ENCODE assay signal across 30 mouse cellular contexts in the genomic region with DNA sequence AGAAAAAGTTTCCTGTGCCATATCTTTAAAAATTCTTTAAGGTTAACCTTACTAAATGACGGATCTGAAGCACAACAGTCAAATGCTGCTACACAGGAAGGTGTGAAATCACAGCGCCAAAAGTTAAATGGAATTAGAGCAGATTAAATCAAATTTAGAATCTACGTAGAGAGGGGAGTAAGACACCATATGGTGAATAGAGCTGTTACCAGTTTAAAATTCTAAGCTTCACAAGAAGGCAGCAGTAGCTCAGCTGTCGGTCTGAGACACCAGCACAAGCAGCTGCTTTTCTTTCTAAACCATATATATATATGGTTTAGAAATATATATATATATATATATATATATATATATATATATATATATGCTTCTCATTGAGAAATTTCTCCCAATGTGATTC.
A peak's percentile ranks its signal among the peaks of the same experiment; 100 is the strongest.
DNase-seq lines count a peak whose midpoint lies in the region; ATAC-seq lines count a peak whose summit lies in the region.
"Had no signal": no experiment of that assay in that cellular context is flagged by ENCODE, and none has a peak within 500 bp of the region (broad histone marks: within the 10 kb centered on the region; RNA-seq: fewer than 3 reads in every experiment).

No protein-coding gene starts in this region.

- H3K27ac ChIP-seq in liver, embryonic 12.5 days: no peak overlapping the region
- H3K27ac ChIP-seq: heart, embryonic 10.5 days; heart, embryonic 15.5 days; kidney, embryonic 15.5 days; liver, embryonic 13.5 days; midbrain, embryonic 13.5 days; neural tube, embryonic 13.5 days; stomach, postnatal 0 days had no signal

- no peak overlapping the region for H3K4me2 ChIP-seq in liver, embryonic 12.5 days
- H3K4me2 ChIP-seq: heart, embryonic 15.5 days; kidney, embryonic 15.5 days; liver, embryonic 13.5 days; midbrain, embryonic 13.5 days; neural tube, embryonic 13.5 days had no signal

- no peaks in the 10 kb centered on the region for H3K36me3 ChIP-seq in liver, embryonic 12.5 days
- H3K36me3 ChIP-seq: heart, embryonic 10.5 days; heart, embryonic 15.5 days; kidney, embryonic 15.5 days; liver, embryonic 13.5 days; midbrain, embryonic 13.5 days; neural tube, embryonic 13.5 days had no signal

- H3K9me3 ChIP-seq in liver, embryonic 12.5 days (replicated peaks): no peaks in the 10 kb centered on the region
- H3K9me3 ChIP-seq: heart, embryonic 10.5 days; heart, embryonic 15.5 days; kidney, embryonic 15.5 days; liver, embryonic 13.5 days; midbrain, embryonic 13.5 days; neural tube, embryonic 13.5 days had no signal

- no peak overlapping the region for H3K9ac ChIP-seq in liver, embryonic 12.5 days
- H3K9ac ChIP-seq: heart, embryonic 15.5 days; kidney, embryonic 15.5 days; liver, embryonic 13.5 days; midbrain, embryonic 13.5 days; neural tube, embryonic 13.5 days had no signal

- no peaks in the 10 kb centered on the region for H3K27me3 ChIP-seq in liver, embryonic 12.5 days (replicated peaks)
- H3K27me3 ChIP-seq: heart, embryonic 15.5 days; kidney, embryonic 15.5 days; liver, embryonic 13.5 days; midbrain, embryonic 13.5 days; neural tube, embryonic 13.5 days had no signal

- WGBS in liver, embryonic 12.5 days (ENCODE audit: insufficient replicate concordance): 71% methylated on average over 4 of the region's 4 CpGs

- no peak overlapping the region for H3K4me3 ChIP-seq in liver, embryonic 12.5 days
- H3K4me3 ChIP-seq: erythroblast, embryonic 14.5 days; heart, embryonic 10.5 days; heart, embryonic 15.5 days; kidney, embryonic 15.5 days; liver, embryonic 13.5 days; midbrain, embryonic 13.5 days; neural tube, embryonic 13.5 days had no signal

- DNase-seq in frontal cortex, postnatal 14 days (ENCODE audit: low spot score in 2 of 2): no peak
- peak; percentile 17 for DNase-seq in left cerebral cortex, adult 11 months (ENCODE audit: low spot score)
- DNase-seq in left cerebral cortex, postnatal 36 days (ENCODE audit: low spot score in 2 of 2): no peak
- DNase-seq in right cerebral cortex, postnatal 10 days (ENCODE audit: low spot score in 2 of 2): peak; percentile 28 to 58
- no peak for DNase-seq in right cerebral cortex, postnatal 4 days
- DNase-seq: adrenal gland, postnatal 25 days; cerebellum, postnatal 14 days; gastrocnemius, postnatal 25 days; heart, adult 11 months; kidney, adult 18-20 months; kidney, postnatal 36 days; liver, embryonic 13.5 days; lung, adult 18-20 months; lung, postnatal 4 days; right cerebral cortex, postnatal 14 days; spleen, adult 18-20 months; thymus, adult 2 months; thymus, postnatal 36 days had no signal

- intact Hi-C loops in left cerebral cortex, postnatal 36 days (cut with DNase I): loop anchor here (10.0 kb wide), 1 partner anchor 155 kb away; no protein-coding TSS in a partner anchor

- no peaks in the 10 kb centered on the region for H3K4me1 ChIP-seq in liver, embryonic 12.5 days
- H3K4me1 ChIP-seq: heart, embryonic 10.5 days; heart, embryonic 15.5 days; kidney, embryonic 15.5 days; liver, embryonic 13.5 days; midbrain, embryonic 13.5 days; neural tube, embryonic 13.5 days had no signal

- peak; percentile 97 for ATAC-seq in frontal cortex, adult (ENCODE audit: low TSS enrichment)
- ATAC-seq in liver, embryonic 12.5 days: no peak
- ATAC-seq: CD4-positive, CD25-positive, alpha-beta regulatory T cell, adult 4 months; hindbrain, embryonic 16.5 days; lung, postnatal 0 days; midbrain, embryonic 13.5 days had no signal

Comparison
In these comparisons a context has a peak if more than half of its experiments do, and no peak if none do; other contexts are left out.
1. DNase-seq: peak in left cerebral cortex, adult 11 months (single experiment) and right cerebral cortex, postnatal 10 days (2 of 2); none in frontal cortex, postnatal 14 days (0 of 2), left cerebral cortex, postnatal 36 days (0 of 2) and right cerebral cortex, postnatal 4 days (single experiment).